Mouse (Mus musculus): ENCODE results near the gene Ran.

The Ran gene

DNA sequence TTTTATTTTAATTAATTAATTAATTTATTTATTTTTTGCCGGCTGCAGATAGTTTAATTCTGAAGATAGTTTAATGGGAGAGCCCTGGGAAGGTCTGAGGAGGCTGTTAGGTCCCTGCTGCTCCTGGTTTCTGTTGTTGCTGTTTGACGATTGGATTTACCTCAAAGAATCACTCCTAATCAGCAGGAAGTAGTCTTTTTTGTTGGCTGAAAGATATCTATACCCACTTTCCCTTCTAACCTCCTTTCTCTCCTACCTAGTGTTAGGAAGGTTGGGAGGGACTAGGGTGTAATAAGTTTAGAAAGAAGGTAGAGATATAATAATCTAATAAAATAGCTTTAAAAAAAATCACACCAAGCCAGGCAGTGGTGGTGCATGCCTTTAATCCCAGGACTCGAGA is 4.8 kb upstream of the Ran start:
- DNase-seq (ENCODE audit: low spot score in 2 of 2): no peak

- no peak for DNase-seq (ENCODE audit: low spot score in 2 of 2)
These were observed 4.3 kb upstream of the Ran start for GRCm38 (mm10) chr5:129015540-129015939.

DNA sequence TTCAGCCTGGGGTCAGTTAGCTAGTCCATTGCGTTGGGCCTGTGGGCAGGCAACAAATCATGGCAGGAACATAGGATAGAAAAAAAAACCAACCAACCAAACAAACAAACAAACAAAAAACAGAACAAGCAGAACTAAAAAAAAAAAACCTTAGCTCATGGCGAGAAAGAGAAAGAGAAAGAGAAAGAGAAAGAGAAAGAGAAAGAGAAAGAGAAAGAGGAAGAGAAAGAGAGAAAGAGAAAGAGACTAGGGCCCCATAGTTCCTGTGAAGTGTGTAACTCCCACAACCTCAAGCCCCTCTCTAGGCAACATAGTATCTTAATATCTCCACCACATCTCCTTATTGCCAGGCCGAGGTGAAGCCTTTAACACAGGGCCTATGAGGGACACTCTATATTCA is 3.5 kb upstream of the Ran start:
- DNase-seq (ENCODE audit: low spot score in 2 of 2): no peak

GRCm38 (mm10) chr5:129018782-129019489 is 933 bp upstream of the Ran start:
- no peak for DNase-seq (ENCODE audit: low spot score in 2 of 2)

DNA sequence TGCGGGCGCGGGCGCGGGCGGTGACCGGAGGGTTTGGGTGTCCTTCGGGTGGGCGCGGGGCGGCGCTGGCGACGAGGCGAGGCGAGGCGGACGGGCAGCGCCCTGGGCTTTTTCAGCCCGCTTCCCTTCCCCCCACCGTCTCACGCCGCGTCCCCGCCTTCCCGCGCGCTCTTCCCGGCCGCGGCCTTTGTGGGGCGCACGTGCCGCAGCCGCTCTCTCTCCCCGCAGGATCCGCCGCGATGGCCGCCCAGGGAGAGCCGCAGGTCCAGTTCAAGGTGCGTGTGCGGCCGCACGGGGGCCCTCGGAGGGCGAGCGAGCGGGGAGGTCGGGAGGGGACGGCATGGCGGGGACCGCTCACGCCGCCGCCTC is 415 bp downstream of the Ran start:
- DNase-seq (ENCODE audit: low spot score in 2 of 2): no peak

DNA sequence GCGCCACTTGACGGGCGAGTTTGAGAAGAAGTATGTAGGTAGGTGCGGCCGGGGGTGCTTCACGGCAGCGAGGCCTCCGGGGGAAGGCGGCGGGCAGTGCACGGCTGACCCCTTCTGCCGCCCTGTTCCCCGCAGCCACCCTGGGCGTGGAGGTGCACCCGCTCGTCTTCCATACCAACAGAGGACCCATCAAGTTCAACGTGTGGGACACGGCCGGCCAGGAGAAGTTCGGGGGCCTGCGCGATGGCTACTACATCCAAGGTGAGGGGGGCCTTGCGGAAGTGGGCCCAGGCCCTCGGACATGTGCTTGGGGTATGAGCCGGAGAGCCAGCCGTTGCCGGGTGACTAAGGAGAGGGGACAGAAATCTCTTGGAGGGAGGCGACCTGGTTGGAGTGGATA is 862 bp downstream of the Ran start:
- DNase-seq (ENCODE audit: low spot score in 2 of 2): peak in 1 of 2 experiments; percentile 18

DNA sequence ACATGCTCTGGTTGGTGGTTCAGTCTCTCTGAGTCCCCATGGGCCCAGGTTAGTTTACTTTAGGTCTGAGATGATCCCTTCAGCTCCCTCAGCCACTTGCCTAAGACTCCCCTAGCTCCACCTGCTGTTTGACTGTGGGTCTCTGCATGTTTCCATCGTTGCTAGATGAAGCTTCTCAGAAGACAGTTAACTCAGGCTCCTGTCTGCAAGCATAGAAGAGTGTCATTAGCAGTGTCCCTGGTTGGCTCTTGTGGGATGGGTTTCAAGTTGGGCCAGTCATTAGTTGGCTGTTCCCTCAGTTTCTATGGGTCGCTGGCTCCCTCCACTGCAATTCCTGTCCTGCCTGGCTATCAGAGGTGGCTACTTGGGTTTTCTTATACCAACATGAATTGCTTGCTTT is 5.2 kb downstream of the Ran start:
- DNase-seq (ENCODE audit: low spot score in 2 of 2): no peak

DNA sequence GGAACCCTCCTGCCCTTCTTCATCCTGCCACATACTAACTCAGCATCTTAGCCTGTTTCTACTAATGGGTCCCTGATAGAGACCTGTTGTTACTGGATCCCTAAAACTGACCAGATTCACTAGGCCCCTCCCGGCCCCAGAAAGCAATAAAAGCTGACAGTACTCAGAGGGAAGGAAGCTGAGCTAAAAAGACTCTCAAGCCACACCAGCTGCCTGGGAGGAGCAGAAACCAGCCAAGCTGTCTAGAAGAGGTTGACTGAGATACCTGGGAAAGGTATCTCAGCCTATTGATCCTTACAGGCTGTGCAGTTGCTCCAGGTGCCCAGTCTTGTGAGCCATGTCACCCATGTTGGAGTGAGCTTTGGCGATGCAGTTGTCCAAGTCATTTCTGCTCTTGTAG is 5.9 kb downstream of the Ran start:
- DNase-seq (ENCODE audit: low spot score in 2 of 2): no peak

DNA sequence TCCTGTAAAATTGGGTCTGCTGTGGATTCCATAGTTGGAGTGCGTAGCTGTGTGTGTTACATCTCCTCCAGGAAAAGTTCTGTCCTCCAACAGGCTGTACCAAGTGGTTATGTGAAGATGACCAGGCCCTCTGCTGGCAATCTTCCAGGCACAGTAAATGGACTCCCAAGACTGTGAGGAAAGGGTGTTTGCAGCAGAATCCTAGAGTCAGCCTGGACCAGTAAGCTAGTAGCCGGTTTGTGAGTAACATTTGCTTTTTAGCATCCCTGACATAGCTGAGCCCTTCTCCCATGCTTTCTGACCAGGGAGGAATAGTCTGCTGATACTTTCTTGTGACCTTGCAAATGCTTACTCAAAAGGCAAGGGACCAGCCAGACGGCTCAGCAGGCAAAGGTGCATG is 6.3 kb downstream of the Ran start:
- no peak for DNase-seq (ENCODE audit: low spot score in 2 of 2)

- no peak for DNase-seq (ENCODE audit: low spot score in 2 of 2)
These were observed 6.8 kb downstream of the Ran start for GRCm38 (mm10) chr5:129026637-129027036.

DNA sequence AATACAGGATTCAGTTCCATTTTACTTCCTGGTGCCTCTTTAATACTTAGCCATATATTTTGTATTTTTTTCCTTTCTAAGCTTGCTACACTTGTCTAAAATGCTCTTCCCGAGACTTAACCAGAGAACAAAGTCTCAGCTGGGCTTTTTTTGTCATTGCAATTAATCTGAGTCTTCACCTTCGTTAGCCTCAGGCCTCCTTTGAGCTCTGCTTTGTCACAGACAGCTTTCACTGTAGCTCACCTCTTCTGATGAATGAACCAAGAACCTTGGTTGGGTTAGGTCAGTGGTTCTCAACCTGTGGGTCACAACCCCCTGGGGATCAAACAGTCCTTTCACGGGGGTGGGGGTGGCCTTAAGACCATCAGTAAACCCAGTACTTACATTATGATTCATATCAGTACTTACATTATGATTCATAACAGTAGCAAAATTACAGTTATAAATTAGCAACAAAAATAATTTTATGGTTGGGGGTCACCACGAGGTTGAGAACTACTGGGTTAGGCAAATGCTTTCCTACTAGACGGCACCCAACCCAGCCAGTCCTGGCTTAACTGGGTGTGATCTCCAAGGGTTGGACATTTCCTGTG is 9.4 kb downstream of the Ran start:
- no peak for DNase-seq (ENCODE audit: low spot score in 2 of 2)

GRCm38 (mm10) chr5:129036678-129037077 is 16.8 kb downstream of the Ran start:
- no peak for DNase-seq (ENCODE audit: low spot score in 2 of 2)

DNA sequence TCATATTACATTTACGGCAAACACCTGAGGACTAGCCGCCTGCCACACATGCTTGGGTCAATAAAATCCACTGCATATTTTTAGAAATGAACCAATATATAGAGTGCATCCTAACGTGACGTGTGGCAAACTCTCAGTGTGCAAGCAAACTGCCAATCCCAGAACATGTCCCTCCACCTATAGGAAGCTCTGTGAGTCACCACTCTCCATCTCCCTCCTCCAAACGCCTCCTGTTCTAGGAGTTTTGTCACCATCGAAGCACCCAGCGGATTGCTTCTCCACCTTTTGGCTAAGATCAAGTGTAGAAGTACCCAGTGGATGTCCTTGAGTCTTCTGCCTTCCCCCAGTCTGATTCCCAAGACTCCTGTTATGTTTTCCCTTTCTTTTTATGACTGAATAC is 17.9 kb downstream of the Ran start:
- DNase-seq (ENCODE audit: low spot score in 2 of 2): no peak

DNA sequence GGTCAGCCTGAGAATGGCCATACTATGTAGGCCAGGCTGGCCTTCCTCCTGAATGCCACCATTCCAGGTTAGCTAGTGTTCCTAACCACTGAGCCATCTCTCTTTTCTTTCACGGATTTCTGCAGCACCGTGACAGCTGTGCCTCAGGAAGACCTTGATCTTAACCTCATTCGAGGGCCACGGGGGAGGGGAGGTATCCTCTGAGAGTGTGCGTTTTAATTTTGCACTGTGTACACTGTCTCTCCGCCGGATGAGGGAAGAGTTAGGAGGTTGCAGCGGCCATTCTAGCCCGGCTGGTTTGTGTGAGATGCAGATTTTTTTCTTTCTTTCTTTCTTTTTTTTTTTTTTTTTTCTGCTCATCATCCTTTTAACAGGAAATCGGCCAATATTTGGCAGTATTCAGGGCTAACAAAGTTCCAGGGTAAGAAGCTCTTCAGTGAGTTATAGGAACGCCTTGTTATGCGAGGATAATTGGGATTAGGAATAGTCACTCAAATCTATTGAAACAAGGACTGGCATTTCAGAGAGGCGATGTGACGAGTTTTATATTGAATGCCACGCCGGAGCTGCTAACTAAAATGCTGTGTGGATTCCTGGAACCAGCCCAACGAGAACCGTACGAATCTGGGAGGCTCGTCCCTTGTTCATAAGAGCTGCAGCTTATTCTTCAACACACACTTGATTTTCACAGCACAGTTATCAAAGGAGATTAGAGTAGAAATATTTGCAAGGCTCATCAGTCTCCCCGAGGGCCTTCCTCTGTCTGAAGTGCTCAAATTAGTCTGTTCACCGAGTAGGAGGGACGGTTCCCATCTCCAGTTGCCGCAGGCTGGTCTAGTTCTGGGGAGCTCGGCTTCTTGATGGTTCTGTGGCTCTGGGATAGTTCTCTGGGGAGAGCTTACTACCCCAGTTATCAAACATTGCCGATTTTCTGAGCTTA is 26.0 kb downstream of the Ran start:
- DNase-seq (ENCODE audit: low spot score in 2 of 2): no peak

GRCm38 (mm10) chr5:129049372-129049771 is 29.5 kb downstream of the Ran start:
- no peak for DNase-seq (ENCODE audit: low spot score in 2 of 2)

DNA sequence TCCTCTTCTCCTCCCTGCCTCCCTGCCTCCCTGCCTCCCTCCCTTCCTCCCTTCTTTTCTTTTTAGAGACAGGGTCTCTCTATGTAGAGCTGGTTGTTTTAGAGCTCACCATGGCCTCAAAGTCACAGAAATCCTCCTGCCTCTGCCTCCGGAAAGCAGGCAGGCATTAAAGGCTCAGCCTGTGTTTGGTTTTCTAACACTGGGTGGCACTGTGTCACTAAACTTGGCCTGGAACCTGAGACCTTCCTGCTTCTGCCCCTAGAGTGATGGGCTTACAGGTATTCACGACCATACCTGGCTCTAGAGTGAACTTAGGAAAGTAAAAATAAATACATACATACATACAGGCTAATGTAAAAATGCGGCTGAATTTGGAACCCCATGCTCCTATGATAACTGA is 32.0 kb downstream of the Ran start:
- DNase-seq (ENCODE audit: low spot score in 2 of 2): no peak

DNA sequence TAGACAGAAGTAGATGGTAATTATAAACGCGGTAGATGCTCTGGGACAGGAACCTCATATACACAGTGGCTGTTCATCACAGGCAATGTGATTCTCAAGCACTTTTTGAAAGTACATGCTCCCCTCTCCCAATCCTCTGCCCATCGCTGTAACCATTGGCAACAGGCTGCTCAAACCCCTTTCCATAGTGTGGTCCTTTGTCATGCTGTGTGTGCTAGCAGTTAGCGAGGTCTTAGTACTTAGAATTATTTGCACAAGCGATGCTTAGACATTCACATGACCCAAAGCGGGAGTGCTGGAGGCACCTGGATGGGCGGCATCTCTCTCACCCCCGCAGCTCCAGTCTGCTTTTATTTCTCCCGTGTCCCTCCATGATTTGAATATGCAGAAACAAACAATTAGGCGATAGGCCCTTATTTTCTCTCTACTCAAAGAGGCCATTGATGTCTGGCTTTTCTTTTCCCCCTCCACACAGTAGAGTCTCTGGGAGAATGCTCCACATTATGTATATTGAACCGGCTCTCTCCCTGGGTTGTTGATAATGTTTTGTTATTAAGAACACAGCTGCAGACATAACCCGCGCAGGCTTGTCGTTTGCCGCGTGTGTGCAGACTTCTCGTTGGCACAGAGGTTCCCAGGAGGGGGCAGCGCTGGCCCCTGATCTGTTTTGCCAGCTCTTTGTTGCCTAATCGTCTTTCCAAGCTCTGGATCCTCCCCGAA is 32.9 kb downstream of the Ran start:
- no peak for DNase-seq (ENCODE audit: low spot score in 2 of 2)

DNA sequence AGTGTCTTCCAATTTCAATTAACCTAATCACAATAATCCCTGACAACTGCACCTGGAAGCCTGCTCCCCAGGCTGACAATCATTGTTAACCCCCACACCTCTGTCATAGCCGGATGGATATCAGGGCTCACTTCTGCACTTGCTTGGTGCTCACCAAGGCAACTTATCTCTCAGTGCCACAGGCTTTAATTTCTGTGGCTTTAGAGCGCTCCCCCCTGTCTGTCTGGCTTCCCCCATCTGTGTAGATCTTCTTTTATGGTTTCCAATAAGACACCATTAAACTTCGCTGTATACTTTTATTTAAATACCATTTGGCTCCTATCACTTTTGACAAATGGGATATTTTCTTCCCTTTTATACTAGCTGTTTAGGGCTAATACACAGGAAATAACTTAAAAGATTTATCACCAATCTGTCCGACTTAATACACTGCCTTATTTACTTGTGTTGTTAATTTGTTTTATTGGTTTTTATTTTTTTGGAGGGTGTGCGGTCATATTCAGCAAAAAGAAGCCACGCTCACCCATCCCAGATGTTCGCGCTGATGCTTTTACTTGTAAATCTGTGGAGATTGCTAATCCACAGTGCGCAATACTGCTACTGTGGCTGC is 34.9 kb downstream of the Ran start:
- no peak for DNase-seq (ENCODE audit: low spot score in 2 of 2)

DNA sequence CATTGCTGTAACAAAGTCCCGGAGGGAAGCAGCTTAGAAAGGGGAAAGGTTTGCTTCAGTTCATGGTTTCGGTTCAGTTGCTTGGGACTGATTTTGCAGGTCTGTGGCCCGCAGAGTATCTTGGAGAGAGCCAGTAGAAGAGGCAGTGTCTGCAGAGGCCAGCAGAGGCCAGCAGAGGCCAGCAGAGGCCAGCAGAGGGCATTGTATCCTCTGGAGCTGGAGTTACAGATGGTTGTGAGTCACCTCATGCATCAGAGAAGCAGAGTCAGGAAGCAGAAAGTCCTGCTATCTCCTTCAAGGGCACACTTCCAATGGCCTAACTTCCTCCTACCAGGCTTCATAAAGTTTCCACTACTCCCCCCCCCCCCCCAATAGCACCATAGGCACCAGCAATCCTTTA is 39.2 kb downstream of the Ran start:
- DNase-seq (ENCODE audit: low spot score in 2 of 2): no peak

DNA sequence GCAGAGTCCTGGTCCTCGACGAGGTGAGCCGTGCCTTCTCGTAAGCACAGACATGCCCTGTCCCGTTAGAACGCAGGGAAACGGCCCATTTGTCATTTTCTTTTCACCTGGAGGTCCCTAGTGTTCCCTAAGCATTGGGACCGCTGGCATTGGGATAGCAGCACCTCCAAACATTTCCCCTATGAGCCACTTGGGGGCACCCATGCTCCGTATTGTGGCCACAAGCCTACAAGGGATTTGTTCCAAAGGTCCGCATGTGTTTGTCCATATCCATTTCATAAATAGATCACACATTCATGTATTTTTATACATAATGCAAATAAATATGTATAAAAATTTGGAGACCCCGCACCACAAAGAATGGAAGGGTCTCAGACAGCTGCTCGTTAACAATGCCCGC is 41.7 kb downstream of the Ran start:
- DNase-seq (ENCODE audit: low spot score in 2 of 2): peak in 1 of 2 experiments; percentile 26

GRCm38 (mm10) chr5:129063037-129063791 is 43.3 kb downstream of the Ran start:
- peak; percentile 54 to 76 for DNase-seq (ENCODE audit: low spot score in 2 of 2)
